Mouse (Mus musculus) megakaryocyte-erythroid progenitor cell, adult 5 weeks (primary cell): ENCODE results near the gene Orm1. TPM values are rescaled to one million over a fixed set of nuclear protein-coding genes. Genes with fewer than 3 reads are reported as not detected.

Source experiments
- polyA plus RNA-seq: library from polyadenylated mRNA; stranded (reverse); fragments of >175 nt; gene quantifications from 2 replicates; pipeline ENCODE4 v1.2.3, GENCODE M21; 2012

The Orm1 gene
- 0.23 and 1.4 TPM in 2 replicates for polyA plus RNA-seq

DNA sequence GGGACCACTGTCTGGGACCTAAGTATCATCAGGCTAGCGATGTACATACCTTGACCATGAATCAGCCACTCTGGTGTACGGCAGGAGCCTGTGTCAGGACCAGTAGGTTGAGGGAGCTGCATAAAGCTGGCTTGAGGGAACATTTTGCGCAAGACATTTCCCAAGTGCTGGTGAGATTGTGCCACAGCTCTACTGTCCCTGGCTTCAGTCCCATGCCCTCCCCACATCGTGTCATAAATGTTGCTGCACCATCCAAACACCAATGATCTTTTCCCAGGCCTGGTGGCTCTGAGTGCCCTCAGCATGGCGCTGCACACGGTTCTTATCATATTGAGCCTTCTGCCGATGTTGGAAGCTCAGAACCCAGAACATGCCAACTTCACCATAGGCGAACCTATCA, at the start of gene Orm1:
Gene Orm1 (plus strand): TSS at position 266 of the 400 bp plus-strand sequence.

GRCm38 (mm10) chr4:63355877-63356665, 11.7 kb downstream of the Orm1 start, which contains the start of gene Orm3:
Gene Orm3, plus strand, starts transcription at chr4:63356162.

DNA sequence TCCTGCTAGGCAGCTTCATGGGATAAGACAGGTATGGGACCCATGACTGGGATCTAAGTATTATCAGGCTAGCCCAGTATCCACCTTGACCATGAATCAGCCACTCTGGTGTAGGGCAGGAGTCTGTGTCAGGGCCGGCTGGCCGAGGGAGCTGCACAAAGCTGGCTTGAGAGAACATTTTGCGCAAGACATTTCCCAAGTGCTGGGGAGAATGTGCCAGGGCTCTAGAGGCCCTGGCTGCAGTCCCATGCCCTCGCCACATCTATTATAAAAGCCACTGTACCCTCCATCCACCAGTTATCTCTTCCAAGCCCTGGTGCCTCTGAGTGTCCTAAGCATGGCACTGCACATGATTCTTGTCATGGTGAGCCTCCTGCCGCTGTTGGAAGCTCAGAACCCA, 17.8 kb downstream of the Orm1 start, which contains the start of gene Orm2:
Gene Orm2 (plus strand): TSS at position 300 of the 400 bp plus-strand sequence.

Other genes with a start within 250 kb of the Orm1 start
- gene Ambp, start 189.8 kb upstream of the Orm1 start, polyA plus RNA-seq, result 0.51 and 1.6 TPM in 2 replicates
- not detected in 2 replicates for gene Kif12, start 172.4 kb upstream of the Orm1 start, polyA plus RNA-seq
- 0.81 and 1.4 TPM in 2 replicates for gene Col27a1, start 130.6 kb upstream of the Orm1 start, polyA plus RNA-seq
- gene Orm3, start 11.6 kb downstream of the Orm1 start, polyA plus RNA-seq, result 0.07 TPM in 1 of 2 replicates, not detected in the other
- not detected in 2 replicates for gene Orm2, start 17.9 kb downstream of the Orm1 start, polyA plus RNA-seq
- gene Akna, start 58.8 kb downstream of the Orm1 start, polyA plus RNA-seq, result 61.6 and 76.7 TPM in 2 replicates
- gene Whrn, start 151.4 kb downstream of the Orm1 start, polyA plus RNA-seq, result 11.8 and 14.1 TPM in 2 replicates
- 105 and 115 TPM in 2 replicates for gene Atp6v1g1, start 200.2 kb downstream of the Orm1 start, polyA plus RNA-seq
- gene Tmem268, start 214.2 kb downstream of the Orm1 start, polyA plus RNA-seq, result 4.7 and 7.0 TPM in 2 replicates